Mouse (Mus musculus): ENCODE results near the gene Naaladl1. TPM values are rescaled to one million over a fixed set of nuclear protein-coding genes. Genes with fewer than 3 reads are reported as not detected.
A peak's percentile ranks its signal among the peaks of the same experiment; 100 is the strongest.

Gene Naaladl1
- total RNA-seq (2021), result under 1 TPM; 0.32 to 0.38 TPM
- long read RNA-seq, result 0 reads

- no peak for DNase-seq (ENCODE audit: low spot score in 2 of 2)
These were observed at the start of gene Naaladl1 for GRCm38 (mm10) chr19:6105586-6105985. Gene Naaladl1 (plus strand): TSS chr19:6105782.

- DNase-seq (ENCODE audit: low spot score in 2 of 2), result no peak
These were observed 48.9 kb upstream of the Naaladl1 start for GRCm38 (mm10) chr19:6056696-6057095.

- peak; percentile 97 to 99 for DNase-seq (ENCODE audit: low spot score in 2 of 2)
These were observed 48.1 kb upstream of the Naaladl1 start, which contains the start of the genes Mrpl49 and Fau for GRCm38 (mm10) chr19:6057313-6058096. Gene Mrpl49 (minus strand): TSS chr19:6057785. Gene Fau (plus strand): TSS chr19:6057844.

- no peak for DNase-seq (ENCODE audit: low spot score in 2 of 2)
These were observed 47.1 kb upstream of the Naaladl1 start for GRCm38 (mm10) chr19:6058513-6058912.

- DNase-seq (ENCODE audit: low spot score in 2 of 2), result no peak
These were observed 46.6 kb upstream of the Naaladl1 start for GRCm38 (mm10) chr19:6058966-6059365.

GRCm38 (mm10) chr19:6061021-6061533, 44.5 kb upstream of the Naaladl1 start, which contains the start of gene Znhit2:
Gene Znhit2 (plus strand): TSS chr19:6061192.
- peak; percentile 89 to 94 for DNase-seq (ENCODE audit: low spot score in 2 of 2)

GRCm38 (mm10) chr19:6061641-6062302, 43.8 kb upstream of the Naaladl1 start:
- DNase-seq (ENCODE audit: low spot score in 2 of 2), result peak; percentile 59 to 62

GRCm38 (mm10) chr19:6062418-6062817, 43.2 kb upstream of the Naaladl1 start:
- DNase-seq (ENCODE audit: low spot score in 2 of 2), result no peak

- no peak for DNase-seq (ENCODE audit: low spot score in 2 of 2)
These were observed 42.5 kb upstream of the Naaladl1 start for GRCm38 (mm10) chr19:6063081-6063480.

GRCm38 (mm10) chr19:6066571-6066970, 39.0 kb upstream of the Naaladl1 start:
- no peak for DNase-seq (ENCODE audit: low spot score in 2 of 2)

GRCm38 (mm10) chr19:6067011-6067723, 38.4 kb upstream of the Naaladl1 start:
- DNase-seq (ENCODE audit: low spot score in 2 of 2), result peak; percentile 88 to 90

- peak; percentile 89 to 91 for DNase-seq (ENCODE audit: low spot score in 2 of 2)
These were observed 37.7 kb upstream of the Naaladl1 start, which contains the start of gene Tm7sf2 for GRCm38 (mm10) chr19:6067724-6068415. Gene Tm7sf2 (minus strand): TSS chr19:6068373.

GRCm38 (mm10) chr19:6068951-6069350, 36.6 kb upstream of the Naaladl1 start:
- no peak for DNase-seq (ENCODE audit: low spot score in 2 of 2)

GRCm38 (mm10) chr19:6069851-6070250, 35.7 kb upstream of the Naaladl1 start:
- no peak for DNase-seq (ENCODE audit: low spot score in 2 of 2)

GRCm38 (mm10) chr19:6070571-6071250, 34.9 kb upstream of the Naaladl1 start:
- no peak for DNase-seq (ENCODE audit: low spot score in 2 of 2)

GRCm38 (mm10) chr19:6071261-6071660, 34.3 kb upstream of the Naaladl1 start:
- DNase-seq (ENCODE audit: low spot score in 2 of 2), result no peak

GRCm38 (mm10) chr19:6073889-6074288, 31.7 kb upstream of the Naaladl1 start:
- DNase-seq (ENCODE audit: low spot score in 2 of 2), result no peak

GRCm38 (mm10) chr19:6076564-6077393, 28.8 kb upstream of the Naaladl1 start, which contains the start of gene Vps51:
Gene Vps51 (minus strand): TSS chr19:6077231.
- DNase-seq (ENCODE audit: low spot score in 2 of 2), result peak; percentile 85 to 87

- DNase-seq (ENCODE audit: low spot score in 2 of 2), result no peak
These were observed 25.6 kb upstream of the Naaladl1 start, which contains the start of gene Tmem262 for GRCm38 (mm10) chr19:6079983-6080480. Gene Tmem262 (plus strand): TSS chr19:6080033.

Measured in layer of hippocampus, postnatal 10 days (tissue).